In genomic region chr2:107227486-107227885, GRCm38 (mm10) we compare ENCODE assay signal across 30 mouse cellular contexts.
DNase-seq lines count a peak whose midpoint lies in the region; ATAC-seq and TF ChIP-seq lines count a peak whose summit lies in the region.
"Had no signal": no experiment of that assay in that cellular context is flagged by ENCODE, and none has a peak within 500 bp of the region (broad histone marks: within the 10 kb centered on the region; RNA-seq: fewer than 3 reads in every experiment).

No protein-coding gene starts in this region.

- no peak overlapping the region for H3K4me2 ChIP-seq in heart, embryonic 11.5 days
- H3K4me2 ChIP-seq in heart, embryonic 14.5 days (ENCODE audit: low read length): peak overlapping the region; percentile 44
- no peak overlapping the region for H3K4me2 ChIP-seq in forebrain, embryonic 13.5 days
- no peak overlapping the region for H3K4me2 ChIP-seq in hindbrain, postnatal 0 days (ENCODE audit: low read depth, low read length)
- H3K4me2 ChIP-seq: intestine, embryonic 15.5 days; liver, embryonic 13.5 days; midbrain, embryonic 13.5 days; neural tube, embryonic 15.5 days had no signal

- no peak for ATAC-seq in heart, embryonic 11.5 days (replicated peaks; ENCODE audit: insufficient number of reproducible peaks, low FRiP score, low TSS enrichment)
- peak; percentile 47; the same call in 1 of the 2 replicates for ATAC-seq in heart, embryonic 14.5 days (ENCODE audit: insufficient number of reproducible peaks, insufficient read depth, low FRiP score, low read depth)
- ATAC-seq in forebrain, embryonic 13.5 days: no peak
- no peak for ATAC-seq in hindbrain, postnatal 0 days
- ATAC-seq: forebrain, embryonic 14.5 days; hindbrain, embryonic 16.5 days; intestine, embryonic 15.5 days; lung, postnatal 0 days; midbrain, embryonic 13.5 days; Patski had no signal

- no peak for TF ChIP-seq POLR2A in bone marrow macrophage, adult 2 months (IDR thresholded peaks at IDR 0.05; ENCODE audit: borderline replicate concordance, low read depth, low read length)

- DNase-seq in heart, adult 9 months (ENCODE audit: low spot score in 2 of 2): peak; percentile 7 to 22
- DNase-seq in hindbrain, postnatal 0 days (ENCODE audit: low spot score): no peak
- no peak for DNase-seq in gastrocnemius, adult 8-10 months (ENCODE audit: low spot score in 2 of 2)
- DNase-seq: adrenal gland, postnatal 36 days; cerebellum, adult 8-10 months; cerebellum, postnatal 25 days; gastrocnemius, adult 2 months; kidney, adult 2 months; kidney, postnatal 36 days; left cerebral cortex, postnatal 4 days; liver, embryonic 13.5 days; lung, adult 18-20 months; lung, postnatal 4 days; retina, postnatal 1 day; right cerebral cortex, postnatal 14 days had no signal

- no peaks in the 10 kb centered on the region for H3K9me3 ChIP-seq in heart, embryonic 11.5 days (replicated peaks; ENCODE audit: control insufficient read depth, low read length)
- no peaks in the 10 kb centered on the region for H3K9me3 ChIP-seq in heart, embryonic 14.5 days (ENCODE audit: control insufficient read depth, low read length)
- H3K9me3 ChIP-seq in forebrain, embryonic 13.5 days (replicated peaks): no peaks in the 10 kb centered on the region
- no peaks in the 10 kb centered on the region for H3K9me3 ChIP-seq in hindbrain, postnatal 0 days (ENCODE audit: low read length)
- H3K9me3 ChIP-seq: hindbrain, embryonic 10.5 days; intestine, embryonic 15.5 days; liver, embryonic 13.5 days; midbrain, embryonic 13.5 days; neural tube, embryonic 15.5 days had no signal

- H3K27ac ChIP-seq in heart, embryonic 11.5 days (ENCODE audit: low read depth, low read length): no peak overlapping the region
- peak overlapping the region; percentile 52; the same call in 1 of the 2 replicates for H3K27ac ChIP-seq in bone marrow macrophage, adult 2 months (ENCODE audit: insufficient read depth, low read depth, low read length)
- H3K27ac ChIP-seq in heart, embryonic 14.5 days (replicated peaks in 1 of 2; ENCODE audit: control insufficient read depth in 1 of 2, insufficient read depth in 1 of 2, low read depth in 2 of 2, low read length in 2 of 2): peak overlapping the region; percentile 68 to 94
- peak overlapping the region; percentile 55 for H3K27ac ChIP-seq in macrophage
- H3K27ac ChIP-seq in forebrain, embryonic 13.5 days: no peak overlapping the region
- no peak overlapping the region for H3K27ac ChIP-seq in hindbrain, postnatal 0 days
- H3K27ac ChIP-seq: gastrocnemius, adult 2 months; hindbrain, embryonic 10.5 days; intestine, embryonic 15.5 days; layer of hippocampus, adult 2 months; liver, embryonic 13.5 days; midbrain, embryonic 13.5 days; neural tube, embryonic 15.5 days had no signal

- 56% methylated on average over 2 of the region's 2 CpGs for WGBS in heart, embryonic 11.5 days (ENCODE audit: insufficient replicate concordance)
- 33% methylated on average over 2 of the region's 2 CpGs for WGBS in heart, embryonic 14.5 days
- WGBS in macrophage (ENCODE audit: missing documents): 84% methylated on average over 2 of the region's 2 CpGs
- 92% methylated on average over 2 of the region's 2 CpGs for WGBS in forebrain, embryonic 13.5 days
- 81% methylated on average over 2 of the region's 2 CpGs for WGBS in hindbrain, postnatal 0 days

- H3K36me3 ChIP-seq in heart, embryonic 11.5 days (ENCODE audit: control insufficient read depth, insufficient read depth, low read length): no peaks in the 10 kb centered on the region
- no peaks in the 10 kb centered on the region for H3K36me3 ChIP-seq in heart, embryonic 14.5 days (ENCODE audit: control insufficient read depth, insufficient read depth, low read length)
- no peaks in the 10 kb centered on the region for H3K36me3 ChIP-seq in macrophage (ENCODE audit: inconsistent target)
- H3K36me3 ChIP-seq in forebrain, embryonic 13.5 days (ENCODE audit: poor library complexity, severe bottlenecking): no peaks in the 10 kb centered on the region
- H3K36me3 ChIP-seq in hindbrain, postnatal 0 days (ENCODE audit: insufficient read depth, low read length): no peaks in the 10 kb centered on the region
- H3K36me3 ChIP-seq: hindbrain, embryonic 10.5 days; intestine, embryonic 15.5 days; liver, embryonic 13.5 days; midbrain, embryonic 13.5 days; neural tube, embryonic 15.5 days had no signal

- TF ChIP-seq CTCF in bone marrow macrophage, adult 2 months (IDR thresholded peaks at IDR 0.05; ENCODE audit: low read depth, low read length): no peak
- TF ChIP-seq CTCF in hindbrain, postnatal 0 days (IDR thresholded peaks at IDR 0.05; ENCODE audit: low read depth): no peak

- H3K9ac ChIP-seq in heart, embryonic 11.5 days (ENCODE audit: low read depth, low read length): no peak overlapping the region
- H3K9ac ChIP-seq in heart, embryonic 14.5 days (ENCODE audit: low read length): no peak overlapping the region
- H3K9ac ChIP-seq in forebrain, embryonic 13.5 days: no peak overlapping the region
- no peak overlapping the region for H3K9ac ChIP-seq in hindbrain, postnatal 0 days (replicated peaks; ENCODE audit: low read length)
- H3K9ac ChIP-seq: intestine, embryonic 15.5 days; liver, embryonic 13.5 days; midbrain, embryonic 13.5 days; neural tube, embryonic 15.5 days had no signal

- peaks cover 9% of the 10 kb centered on the region; the same call in 1 of the 2 replicates for H3K4me1 ChIP-seq in heart, embryonic 11.5 days (ENCODE audit: control insufficient read depth, insufficient read depth, low read length)
- H3K4me1 ChIP-seq in bone marrow macrophage, adult 2 months (ENCODE audit: control insufficient read depth, insufficient read depth, low read length): peaks cover 38% of the 10 kb centered on the region
- peaks cover 11 to 24% of the 10 kb centered on the region in 2 experiments for H3K4me1 ChIP-seq in heart, embryonic 14.5 days (ENCODE audit: control insufficient read depth in 2 of 2, insufficient read depth in 2 of 2, low read length in 2 of 2)
- no peaks in the 10 kb centered on the region for H3K4me1 ChIP-seq in forebrain, embryonic 13.5 days
- no peaks in the 10 kb centered on the region for H3K4me1 ChIP-seq in hindbrain, postnatal 0 days (ENCODE audit: insufficient read depth, low read length)
- H3K4me1 ChIP-seq: hindbrain, embryonic 10.5 days; intestine, embryonic 15.5 days; liver, embryonic 13.5 days; midbrain, embryonic 13.5 days; neural tube, embryonic 15.5 days had no signal

- no peaks in the 10 kb centered on the region for H3K79me2 ChIP-seq in macrophage (ENCODE audit: inconsistent target)

- no peak overlapping the region for H3K4me3 ChIP-seq in heart, embryonic 11.5 days (ENCODE audit: low read depth, low read length)
- H3K4me3 ChIP-seq in bone marrow macrophage, adult 2 months (ENCODE audit: insufficient read depth, low read length): no peak overlapping the region
- no peak overlapping the region for H3K4me3 ChIP-seq in heart, embryonic 14.5 days (ENCODE audit: control insufficient read depth in 1 of 2, insufficient read depth in 1 of 2, low read depth in 1 of 2, low read length in 2 of 2)
- H3K4me3 ChIP-seq in macrophage (ENCODE audit: inconsistent target): no peak overlapping the region
- H3K4me3 ChIP-seq in forebrain, embryonic 13.5 days: no peak overlapping the region
- H3K4me3 ChIP-seq in hindbrain, postnatal 0 days (ENCODE audit: low read length): no peak overlapping the region
- H3K4me3 ChIP-seq: gastrocnemius, adult 2 months; hindbrain, embryonic 10.5 days; intestine, embryonic 15.5 days; layer of hippocampus, adult 2 months; liver, embryonic 13.5 days; midbrain, embryonic 13.5 days; neural tube, embryonic 15.5 days had no signal

- H3K27me3 ChIP-seq in heart, embryonic 11.5 days (ENCODE audit: control insufficient read depth, insufficient read depth, low read length): no peaks in the 10 kb centered on the region
- no peaks in the 10 kb centered on the region for H3K27me3 ChIP-seq in heart, embryonic 14.5 days (ENCODE audit: control insufficient read depth, insufficient read depth, low read length)
- no peaks in the 10 kb centered on the region for H3K27me3 ChIP-seq in forebrain, embryonic 13.5 days
- H3K27me3 ChIP-seq in hindbrain, postnatal 0 days (ENCODE audit: insufficient read depth, low read length): no peaks in the 10 kb centered on the region
- H3K27me3 ChIP-seq: CH12.LX; intestine, embryonic 15.5 days; liver, embryonic 13.5 days; midbrain, embryonic 13.5 days; neural tube, embryonic 15.5 days; Patski had no signal

Comparison
In these comparisons a context has a peak if more than half of its experiments do, and no peak if none do; other contexts are left out.
1. H3K27ac ChIP-seq: peak in bone marrow macrophage, adult 2 months (single experiment), heart, embryonic 14.5 days (2 of 2) and macrophage (single experiment); none in heart, embryonic 11.5 days (single experiment), forebrain, embryonic 13.5 days (single experiment) and hindbrain, postnatal 0 days (single experiment).
2. DNase-seq: peak in heart, adult 9 months (2 of 2); none in hindbrain, postnatal 0 days (single experiment) and gastrocnemius, adult 8-10 months (0 of 2).